Mouse (Mus musculus) kidney, adult 8-10 months (tissue): ENCODE results near the gene Eef1akmt3.
"Not testable (repeated sequence)": the region's sequence is repeated elsewhere in the genome, so short reads cannot be mapped to it uniquely, and the experiment has no call there.

Experiments
- DNase-seq, 2 experiments: peaks; one replicate each; pipeline ENCODE4 v3.0.0; 2022

Eef1akmt3 gene

DNA sequence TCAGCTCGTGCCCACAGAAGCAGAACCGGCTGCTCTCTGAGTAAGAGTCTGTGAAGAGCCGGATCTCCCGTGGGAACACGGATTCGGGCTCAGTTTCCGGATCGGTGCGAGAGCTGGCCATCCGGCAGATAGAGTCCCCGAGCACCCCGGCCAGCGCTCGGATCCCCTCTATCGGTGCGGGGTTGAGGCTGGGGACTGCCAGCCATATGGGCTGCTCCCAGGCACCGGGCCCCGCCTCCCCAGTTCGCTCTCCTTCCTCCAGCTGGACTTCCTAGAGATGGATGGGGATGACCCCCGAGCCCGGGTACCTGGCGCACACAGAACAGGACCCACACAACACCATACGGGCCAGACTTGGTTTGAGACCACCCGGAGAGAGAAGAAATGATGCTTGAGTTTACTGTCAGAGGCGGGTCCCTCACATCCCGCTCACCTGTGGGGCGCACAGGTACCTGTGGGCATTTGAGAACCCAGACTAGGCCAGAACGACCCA lies at the start of gene Eef1akmt3, which contains the start of gene Mettl1:
Gene Eef1akmt3, minus strand, starts transcription at position 240 of the 493 bp plus-strand sequence.
Gene Mettl1, plus strand, starts transcription at position 141 of the 493 bp plus-strand sequence.
- no peak for DNase-seq

DNA sequence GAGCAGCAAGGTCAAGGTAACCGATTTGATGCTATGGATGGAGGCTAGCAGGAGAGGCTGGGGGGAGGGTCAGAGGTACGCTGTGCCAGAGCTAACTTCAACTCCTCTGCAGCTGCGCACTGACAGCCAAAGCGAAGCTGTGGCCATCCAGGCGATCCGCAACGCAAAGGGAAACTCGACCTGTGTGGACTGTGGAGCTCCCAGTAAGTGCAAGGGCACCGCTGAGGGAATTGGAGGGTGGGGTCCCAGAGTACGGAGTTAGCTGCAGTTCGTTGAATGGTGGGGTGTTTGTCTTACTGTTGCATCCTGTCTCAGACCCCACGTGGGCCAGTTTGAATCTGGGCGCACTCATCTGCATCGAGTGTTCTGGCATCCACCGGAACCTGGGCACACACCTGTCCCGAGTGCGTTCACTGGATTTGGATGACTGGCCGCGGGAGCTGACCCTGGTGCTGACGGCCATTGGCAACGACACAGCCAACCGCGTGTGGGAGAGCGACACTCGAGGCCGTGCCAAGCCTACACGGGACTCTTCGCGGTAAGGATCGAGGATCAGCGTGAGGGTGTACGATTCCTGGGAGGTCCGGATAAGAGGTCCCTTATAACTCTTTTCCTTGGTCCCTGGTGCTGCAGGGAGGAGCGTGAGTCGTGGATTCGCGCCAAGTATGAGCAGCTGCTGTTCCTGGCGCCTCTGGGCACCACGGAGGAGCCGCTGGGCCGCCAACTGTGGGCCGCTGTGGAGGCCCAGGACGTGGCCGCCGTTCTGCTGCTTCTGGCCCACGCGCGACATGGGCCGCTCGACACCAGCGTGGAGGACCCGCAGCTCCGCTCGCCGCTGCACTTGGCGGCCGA lies 49.5 kb upstream of the Eef1akmt3 start:
- DNase-seq: peak; percentile 58 to 80

DNA sequence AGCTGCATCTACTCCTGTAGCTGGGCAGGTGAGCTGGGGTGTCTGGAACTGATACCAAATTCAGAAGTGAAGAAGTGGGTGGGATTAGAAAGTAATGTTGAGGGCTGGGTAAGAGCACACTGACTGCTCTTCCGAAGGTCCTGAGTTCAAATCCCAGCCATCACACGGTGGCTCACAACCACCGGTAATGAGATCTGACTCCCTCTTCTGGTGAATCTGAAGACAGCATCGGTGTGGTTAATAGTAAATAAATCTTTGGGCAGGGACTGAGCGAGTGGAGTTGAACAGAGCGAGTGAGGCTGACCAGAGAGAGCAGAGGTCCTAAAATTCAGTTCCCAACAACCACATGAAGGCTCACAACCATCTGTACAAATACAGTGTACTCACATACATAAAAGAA lies 44.3 kb upstream of the Eef1akmt3 start:
- no peak for DNase-seq

DNA sequence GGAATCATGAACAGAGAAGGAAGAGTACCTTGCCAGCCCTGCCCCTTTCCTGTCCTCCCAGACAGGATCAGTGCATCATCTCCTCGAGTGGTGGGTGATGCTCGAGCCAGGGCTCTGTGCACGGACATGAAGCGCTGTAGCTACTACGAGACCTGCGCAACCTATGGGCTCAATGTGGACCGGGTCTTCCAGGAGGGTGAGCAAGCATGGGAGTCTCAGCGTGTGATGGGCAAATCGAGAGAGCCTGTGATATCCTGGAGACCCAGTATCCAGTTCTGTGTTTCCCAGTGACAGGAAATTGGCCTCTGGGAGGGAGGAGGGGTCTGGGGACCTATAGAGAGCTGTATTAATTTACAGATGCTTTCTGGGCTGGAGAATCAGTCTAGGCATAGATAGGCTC lies 43.7 kb upstream of the Eef1akmt3 start:
- no peak for DNase-seq

DNA sequence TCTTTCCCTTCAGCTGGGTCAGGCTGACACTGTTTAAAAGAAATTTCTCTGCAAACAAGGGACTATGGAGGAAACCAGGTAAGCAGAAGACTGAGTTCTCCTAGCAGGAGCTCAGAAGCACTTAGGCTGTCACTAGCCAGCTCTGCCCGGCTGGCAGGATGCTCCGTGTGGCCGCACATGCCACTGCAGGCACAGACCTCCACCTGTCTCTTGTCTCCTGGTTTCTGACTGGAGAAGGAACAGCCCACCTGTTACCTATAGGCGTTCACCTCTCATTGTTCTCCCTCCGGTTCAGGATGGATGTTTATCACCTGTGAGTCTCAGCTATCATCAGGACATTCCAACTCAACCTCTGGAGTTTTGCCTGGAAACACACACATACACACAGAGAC lies 42.6 kb upstream of the Eef1akmt3 start:
- no peak for DNase-seq

DNA sequence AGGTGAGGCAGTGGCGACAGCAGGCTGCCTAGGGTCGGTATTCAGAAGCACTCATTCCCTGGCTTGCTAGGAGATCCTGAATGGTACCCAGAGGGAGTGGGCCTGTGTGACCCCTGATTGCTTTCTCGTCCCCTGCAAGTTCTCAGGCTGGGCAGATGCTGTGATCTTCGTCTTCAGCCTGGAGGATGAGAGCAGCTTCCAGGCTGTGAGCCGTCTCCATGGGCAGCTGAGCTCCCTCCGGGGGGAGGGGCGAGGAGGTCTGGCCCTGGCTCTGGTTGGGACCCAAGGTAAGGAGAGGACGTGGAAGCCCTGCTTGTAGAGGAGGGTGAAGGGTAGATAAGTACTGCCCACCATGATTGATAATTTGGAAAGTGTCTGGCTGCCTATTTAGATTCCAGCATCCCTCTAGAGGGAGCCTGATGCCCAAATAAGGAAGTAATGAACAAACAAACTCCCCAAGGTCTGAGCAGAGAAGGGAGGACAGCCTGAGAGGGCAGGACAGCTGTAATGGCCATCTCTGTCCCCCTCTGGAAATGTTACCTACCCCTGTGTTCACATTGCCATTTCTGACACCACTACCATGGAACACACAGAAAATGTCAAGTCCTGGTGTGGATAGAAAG lies 42.1 kb upstream of the Eef1akmt3 start:
- no peak for DNase-seq

DNA sequence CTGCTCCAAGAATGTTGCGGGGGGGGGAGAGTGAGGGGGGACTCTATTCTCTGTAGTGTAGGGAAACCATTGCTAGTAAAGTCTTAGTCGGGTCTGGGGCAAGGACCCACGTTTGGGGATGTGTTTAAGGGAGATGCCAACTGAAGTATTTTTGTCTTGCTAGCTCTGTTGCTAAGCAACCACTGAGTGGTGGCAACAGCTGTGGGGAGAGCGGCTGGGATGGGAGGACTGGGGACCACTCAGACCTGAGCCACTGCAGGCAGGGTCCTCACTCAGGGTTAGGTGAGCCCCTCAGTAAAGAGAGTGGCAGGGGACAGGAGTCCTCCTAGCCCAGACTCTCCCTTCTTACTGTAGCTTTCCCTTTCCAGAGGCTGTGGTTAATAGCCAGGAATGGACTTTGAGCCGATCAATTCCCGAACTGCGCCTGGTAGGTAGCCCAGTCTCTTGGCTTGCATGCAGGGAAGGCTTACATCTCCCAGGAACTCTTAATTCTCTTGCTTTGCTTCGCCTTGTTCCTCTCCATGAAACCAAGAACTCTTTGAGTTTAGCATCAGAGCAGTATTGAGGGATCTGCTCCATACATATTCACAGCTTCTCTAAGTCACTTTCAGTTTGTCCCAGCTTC lies 40.8 kb upstream of the Eef1akmt3 start:
- no peak for DNase-seq

DNA sequence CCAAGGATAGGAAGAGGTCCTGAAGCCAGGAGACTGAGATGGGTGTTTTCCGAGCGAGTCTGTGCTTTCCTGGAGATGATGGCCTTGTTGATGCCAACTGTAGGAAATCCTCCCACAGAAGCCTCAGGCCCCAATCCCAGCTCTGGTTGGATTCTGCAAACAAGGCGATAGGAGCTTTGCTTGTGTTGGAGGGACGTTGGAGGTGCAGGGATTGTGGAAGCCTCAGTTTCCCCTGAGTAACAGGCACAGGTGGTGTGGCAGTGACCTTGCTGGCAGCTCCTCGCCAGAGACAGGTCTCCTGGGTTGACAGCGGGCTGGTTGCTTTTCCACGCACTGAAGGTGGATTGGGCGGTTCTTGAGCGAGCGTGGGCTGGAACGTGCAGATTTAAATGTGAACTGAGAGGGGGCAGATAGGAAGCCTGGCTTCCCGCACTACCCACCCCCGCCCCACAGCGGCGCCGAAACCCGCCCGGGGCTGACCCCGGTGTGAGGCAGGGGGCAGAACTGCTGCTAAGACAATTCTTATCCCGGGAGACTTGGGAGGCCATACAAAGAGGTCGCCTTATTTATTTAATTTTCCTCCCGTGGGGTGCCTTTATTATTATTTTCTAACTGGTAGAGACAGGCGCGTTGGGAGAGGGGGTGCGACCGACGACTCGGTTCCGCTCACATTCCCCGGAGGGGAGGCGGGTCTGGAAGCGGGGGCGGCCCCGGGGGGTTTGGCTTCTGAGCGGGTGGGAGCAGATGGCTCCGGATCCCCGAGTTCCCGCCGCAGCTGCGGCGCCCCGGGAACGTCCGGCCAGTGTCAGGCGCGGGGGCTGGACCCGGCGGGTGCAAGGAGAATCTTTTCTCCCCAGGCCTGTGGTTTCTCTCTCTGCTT lies 39.8 kb upstream of the Eef1akmt3 start:
- DNase-seq: no peak

DNA sequence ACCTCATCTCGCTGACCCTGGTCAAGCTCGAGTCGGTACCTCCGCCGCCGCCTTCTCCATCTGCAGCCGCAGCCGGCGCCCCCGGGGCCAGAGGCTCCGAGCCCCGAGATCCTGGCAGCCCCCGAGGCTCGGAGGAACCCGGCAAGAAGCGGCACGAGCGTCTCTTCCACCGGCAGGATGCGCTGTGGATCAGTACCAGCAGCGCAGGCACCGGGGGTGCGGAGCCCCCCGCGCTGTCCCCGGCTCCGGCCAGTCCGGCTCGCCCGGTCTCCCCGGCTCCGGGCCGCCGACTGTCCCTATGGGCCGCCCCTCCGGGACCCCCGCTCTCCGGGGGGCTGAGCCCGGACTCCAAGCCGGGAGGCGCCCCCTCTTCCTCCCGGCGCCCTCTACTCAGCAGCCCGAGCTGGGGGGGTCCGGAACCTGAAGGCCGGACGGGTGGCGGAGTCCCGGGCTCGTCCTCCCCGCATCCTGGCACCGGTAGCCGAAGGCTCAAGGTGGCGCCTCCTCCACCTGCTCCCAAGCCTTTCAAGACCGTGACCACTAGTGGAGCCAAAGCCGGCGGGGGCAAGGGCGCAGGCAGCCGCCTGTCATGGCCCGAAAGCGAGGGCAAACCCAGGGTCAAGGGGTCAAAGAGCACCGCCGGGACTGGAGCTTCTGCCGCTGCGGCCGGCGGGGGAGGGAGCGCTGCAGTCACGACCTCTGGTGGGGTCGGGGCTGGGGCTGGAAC lies 38.5 kb upstream of the Eef1akmt3 start:
- no peak for DNase-seq

DNA sequence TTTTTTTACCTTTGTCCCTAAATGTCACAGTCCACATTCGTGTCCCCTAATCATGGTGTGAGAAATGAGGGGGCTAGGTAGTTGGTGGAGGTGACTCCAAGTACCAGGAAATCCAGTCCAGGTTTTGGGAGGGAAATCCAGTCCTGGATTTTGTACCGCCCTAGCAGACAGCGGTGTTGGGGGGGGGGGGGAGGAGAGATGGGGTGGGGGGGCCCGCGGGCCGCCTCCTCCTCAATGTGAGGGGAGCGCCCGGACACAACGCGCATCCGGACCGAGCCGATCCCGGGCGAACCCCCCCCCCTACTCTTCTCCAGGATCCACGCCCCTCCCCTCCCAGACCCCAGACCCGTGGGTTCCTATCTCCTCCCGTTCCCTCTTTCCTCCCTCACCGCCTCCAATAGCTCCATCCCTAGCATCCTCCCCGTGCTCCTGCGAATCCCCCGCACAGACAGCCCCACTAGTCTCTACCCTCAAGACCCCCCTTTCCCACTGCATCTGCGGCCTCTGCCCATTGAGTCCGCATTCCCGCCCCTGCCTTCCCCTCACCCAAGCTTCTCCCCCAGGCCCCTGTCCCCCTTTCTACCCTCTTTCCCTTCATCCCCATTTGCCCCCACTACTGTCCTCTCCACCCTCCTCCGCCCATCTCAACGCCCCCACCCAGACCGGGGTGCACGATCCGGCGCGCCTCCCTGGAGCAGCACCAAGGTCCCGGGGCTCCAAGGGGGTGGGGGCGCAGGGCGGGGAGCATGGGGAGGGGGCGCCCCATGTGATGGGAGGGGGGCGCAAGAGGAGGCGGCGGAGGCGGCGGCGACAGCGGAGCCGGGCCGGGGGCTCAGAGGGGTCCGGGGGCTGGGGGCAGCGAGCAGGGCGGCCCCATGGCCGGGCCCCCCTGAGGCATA lies 37.6 kb upstream of the Eef1akmt3 start:
- DNase-seq: no peak

DNA sequence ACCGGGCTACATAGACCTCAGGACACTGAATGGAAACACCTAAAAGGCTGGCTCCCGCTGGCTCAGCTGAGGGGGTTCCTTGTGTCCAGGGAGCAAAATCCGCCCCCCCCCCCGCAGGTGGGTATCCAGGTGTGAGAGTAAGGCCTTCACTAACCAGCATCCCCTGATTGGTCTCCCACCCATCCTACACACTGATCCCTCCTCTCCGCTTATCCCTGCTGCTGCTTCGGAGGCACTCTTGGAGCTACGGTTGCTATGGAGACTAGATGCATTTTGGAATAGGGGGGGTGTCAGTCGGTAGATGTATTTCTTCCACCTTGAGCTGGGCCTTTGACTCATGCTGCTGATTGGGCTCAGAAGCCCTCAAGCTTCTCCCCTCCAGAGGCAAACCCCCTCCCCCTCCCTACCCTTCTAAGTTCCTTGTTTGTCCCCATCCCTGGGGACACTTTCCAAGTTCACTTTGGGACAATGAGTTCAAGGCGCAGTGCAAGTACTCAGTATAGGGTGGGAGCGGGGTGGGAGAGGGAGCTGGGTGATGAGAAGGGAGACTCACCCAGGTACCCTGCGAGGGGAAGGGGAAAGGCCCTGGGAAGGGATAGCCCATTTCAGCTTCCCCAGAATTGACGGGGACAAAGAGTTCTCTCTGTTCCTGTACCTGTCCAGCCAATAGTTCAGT lies 36.8 kb upstream of the Eef1akmt3 start:
- DNase-seq: no peak

DNA sequence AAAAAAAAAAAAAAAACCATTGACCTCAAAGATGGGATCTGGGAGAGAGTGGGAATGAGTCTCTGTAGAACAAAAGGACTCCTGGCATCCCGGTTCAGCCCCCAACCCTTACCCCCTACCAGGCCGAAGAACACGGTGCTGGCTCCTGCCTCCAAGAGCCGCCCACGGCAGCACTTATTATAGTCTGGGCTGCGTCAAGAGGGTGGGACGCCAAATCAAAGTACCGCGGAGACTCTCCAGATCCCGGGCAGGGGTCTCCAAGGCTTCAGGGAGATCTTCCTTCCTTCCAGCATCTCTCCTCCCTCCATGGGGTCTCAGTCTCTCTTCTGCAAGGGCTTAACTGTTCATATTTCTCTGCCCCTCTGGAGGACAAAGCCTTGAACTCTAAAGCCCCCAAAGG lies 36.2 kb upstream of the Eef1akmt3 start:
- DNase-seq: no peak

DNA sequence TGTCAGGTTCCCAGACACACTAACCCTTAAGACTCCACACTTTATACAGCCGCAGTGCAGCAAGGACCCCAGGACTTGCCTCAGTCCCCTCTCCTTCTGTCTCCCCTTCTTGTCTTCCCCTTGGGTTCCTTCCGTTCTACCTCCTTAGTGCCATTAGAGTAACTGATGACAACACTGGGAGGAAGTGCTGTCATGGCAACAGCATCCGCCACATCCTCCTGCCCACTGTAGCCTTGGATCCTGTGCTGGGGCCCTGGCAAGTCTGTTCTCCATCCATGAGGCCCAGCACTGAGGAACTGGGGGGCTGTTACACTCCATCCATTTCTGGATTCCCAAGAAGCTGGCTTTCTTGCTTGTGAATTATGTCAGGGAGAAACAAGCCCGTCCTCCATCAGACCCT lies 34.8 kb upstream of the Eef1akmt3 start:
- DNase-seq: no peak

DNA sequence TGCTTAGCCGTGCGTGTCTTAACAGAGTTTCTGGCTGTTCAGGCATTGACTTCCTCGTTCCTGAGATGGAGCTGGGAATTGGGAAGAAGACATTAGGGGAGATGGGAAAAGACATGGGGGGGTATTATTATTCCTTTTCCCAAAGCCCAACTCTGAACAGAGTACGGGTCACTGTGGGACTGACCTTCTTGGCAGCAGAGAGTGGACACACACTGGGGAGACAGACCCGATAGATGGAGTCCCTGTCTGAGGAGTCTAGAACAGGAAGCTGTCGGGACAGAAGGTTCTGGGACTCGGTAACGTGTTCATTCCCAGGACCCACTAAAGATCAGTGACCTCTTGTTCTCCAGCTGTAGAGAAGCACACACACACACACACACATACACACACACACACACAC lies 34.3 kb upstream of the Eef1akmt3 start:
- no peak for DNase-seq

DNA sequence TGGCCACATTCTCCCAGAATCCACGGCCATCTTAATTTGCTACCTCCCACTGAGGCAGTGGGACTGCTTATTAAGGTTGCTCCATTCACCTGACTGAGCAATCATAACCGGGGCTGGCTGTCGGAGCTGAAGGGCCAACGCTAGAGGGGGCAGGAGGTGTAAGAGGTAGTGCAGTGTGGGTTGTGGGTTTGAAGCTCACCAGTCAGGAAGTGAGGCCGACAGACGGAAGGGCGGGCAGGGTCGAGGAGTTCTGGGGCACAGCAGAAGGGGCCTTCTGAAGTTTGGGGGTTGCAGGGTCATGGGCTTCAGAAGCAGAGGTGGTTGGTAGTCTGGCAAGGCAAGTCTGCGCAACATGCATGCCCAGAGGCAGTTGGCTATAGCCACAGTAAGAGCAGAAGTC lies 33.8 kb upstream of the Eef1akmt3 start, which contains the start of gene Agap2:
Gene Agap2, plus strand, starts transcription at position 205 of the 400 bp plus-strand sequence.
- no peak for DNase-seq

DNA sequence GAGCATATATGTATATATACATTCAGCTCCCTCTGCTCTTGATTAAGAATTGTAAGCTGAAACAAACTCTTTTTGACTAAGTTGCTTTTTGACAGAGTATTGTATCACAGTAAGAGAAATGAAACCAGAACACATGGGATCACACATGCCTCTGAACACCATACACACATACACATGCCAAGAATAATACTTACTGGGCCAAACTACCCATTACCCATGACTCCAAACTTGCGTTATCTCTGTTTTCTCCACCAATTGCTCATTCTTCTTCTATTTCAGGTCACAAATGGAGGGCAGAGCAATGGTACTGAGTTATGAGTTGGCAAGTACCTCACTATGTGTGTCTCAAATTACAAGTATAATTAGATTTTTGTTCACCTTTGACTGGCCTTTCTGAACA lies 32.7 kb upstream of the Eef1akmt3 start:
- DNase-seq: no peak

DNA sequence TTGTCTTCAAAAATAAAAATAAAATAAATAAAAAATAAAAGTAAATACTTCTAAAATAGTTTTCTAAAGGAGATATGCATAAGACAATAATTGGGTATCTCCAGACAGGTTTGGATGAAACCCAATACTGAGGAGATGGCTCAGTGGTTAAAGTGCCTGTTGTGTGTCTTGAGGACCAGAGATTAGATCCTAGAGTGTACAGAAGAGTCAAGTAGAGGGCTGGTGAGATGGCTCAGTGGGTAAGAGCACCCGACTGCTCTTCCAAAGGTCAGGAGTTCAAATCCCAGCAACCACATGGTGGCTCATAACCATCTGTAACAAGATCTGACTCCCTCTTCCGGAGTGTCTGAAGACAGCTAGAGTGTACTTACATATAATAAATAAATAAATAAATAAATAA lies 31.7 kb upstream of the Eef1akmt3 start:
- not testable (repeated sequence) for DNase-seq

DNA sequence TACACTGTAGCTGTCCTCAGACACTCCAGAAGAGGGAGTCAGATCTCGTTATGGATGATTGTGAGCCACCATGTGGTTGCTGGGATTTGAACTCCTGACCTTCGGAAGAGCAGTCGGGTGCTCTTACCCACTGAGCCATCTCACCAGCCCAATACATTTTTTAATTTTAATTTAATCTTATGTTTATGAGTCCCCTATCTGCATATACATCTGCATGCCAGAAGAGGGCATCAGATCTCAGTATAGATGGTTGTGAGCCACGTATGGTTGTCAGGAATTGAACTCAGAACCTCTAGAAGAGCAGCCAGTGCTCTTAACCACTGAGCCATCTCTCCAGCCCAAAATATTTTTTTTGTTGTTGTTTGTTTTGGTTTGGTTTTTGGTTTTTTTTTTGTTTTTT lies 31.0 kb upstream of the Eef1akmt3 start:
- DNase-seq: not testable (repeated sequence)

DNA sequence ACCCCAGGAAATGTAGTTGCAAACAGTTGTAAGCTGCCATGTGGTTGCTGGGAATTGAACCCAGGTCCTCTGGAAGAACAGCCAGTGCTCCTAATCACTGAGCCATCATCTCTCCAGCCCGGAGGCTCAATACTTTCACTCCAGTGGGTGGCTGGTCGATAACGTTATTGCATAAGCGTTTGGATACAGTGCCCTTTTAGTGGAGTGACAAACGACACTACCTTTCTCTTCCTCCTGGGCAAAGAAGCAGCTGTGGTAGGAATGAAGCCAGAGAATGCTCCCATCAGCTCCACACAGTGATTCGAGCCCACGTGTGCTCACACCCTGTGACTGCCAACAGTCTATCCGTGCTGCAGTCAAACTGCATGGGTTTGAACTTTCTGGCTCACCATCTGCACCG lies 29.9 kb upstream of the Eef1akmt3 start:
- no peak for DNase-seq
